Mouse (Mus musculus): ENCODE measurements around the gene Agpat1.

DNA sequence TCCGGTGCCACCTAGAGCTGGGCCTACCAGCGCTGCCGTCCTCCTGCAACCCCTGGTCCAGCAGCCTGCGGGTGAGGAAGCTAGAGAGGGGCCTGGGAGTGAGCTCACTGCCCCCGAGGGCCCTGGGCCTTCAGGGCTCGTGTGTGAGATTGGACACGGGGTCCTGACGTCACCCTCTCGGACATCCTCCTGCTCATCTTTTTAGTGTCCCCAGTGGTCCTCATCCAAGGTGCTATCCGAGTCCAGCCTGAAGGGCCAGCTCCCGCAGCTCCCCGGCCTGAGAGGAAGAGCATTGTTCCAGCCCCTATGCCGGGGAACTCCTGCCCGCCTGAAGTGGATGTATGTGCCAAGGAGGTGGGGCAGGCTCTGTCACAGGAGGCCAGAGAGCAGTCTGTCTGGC is 46.7 kb downstream of the Agpat1 start:
- TF ChIP-seq CTCF (IDR thresholded peaks at IDR 0.05; ENCODE audit: borderline replicate concordance, control insufficient read depth, extremely low read depth, insufficient read depth, low read length, poor library complexity) = no peak
- TF ChIP-seq POLR2A (IDR thresholded peaks at IDR 0.05; ENCODE audit: control insufficient read depth, extremely low read depth, insufficient read depth, low read length, poor library complexity) = no peak
